8 mouse cellular contexts compared by ENCODE assay signal in the genomic region with DNA sequence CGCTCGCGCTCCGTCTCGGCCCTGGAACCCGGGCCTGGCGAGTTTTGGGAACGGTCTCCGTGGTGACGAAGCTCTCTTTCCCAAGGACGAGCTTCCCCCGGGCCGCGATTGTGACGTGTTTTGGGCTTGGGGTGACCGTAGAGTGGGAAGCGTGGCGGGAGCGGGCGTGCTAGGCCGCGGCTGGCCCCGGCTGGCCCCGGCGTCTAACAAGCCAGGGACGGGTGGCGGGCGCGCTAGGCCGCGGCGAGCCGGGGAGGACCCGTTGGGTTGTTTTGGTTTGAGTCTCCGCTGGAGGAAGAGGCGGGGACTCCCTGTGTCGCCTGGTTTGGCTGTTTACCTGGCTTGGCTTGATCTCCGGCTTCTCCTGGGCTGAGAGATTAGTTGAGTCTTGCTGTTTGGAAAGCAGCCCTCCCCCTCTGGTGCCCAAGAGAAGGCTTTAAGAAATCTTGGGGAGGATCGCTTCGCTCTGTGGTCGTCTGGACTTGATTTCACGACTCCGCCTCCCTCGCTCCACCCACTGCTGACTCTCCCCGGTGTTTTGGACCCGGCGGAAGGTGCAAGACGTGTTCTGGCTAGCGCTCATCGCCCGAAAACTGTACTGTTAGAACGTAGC. TPM values are rescaled to one million over a fixed set of nuclear protein-coding genes. Genes with fewer than 3 reads are reported as not detected.
DNase-seq lines count a peak whose midpoint lies in the region; ATAC-seq and TF ChIP-seq lines count a peak whose summit lies in the region.

No protein-coding gene starts in this region.

- in situ Hi-C loops in ES-E14 (cut with MboI; ENCODE audit: low sequenced_read_pairs in 2 of 2, unreplicated experiment in 2 of 2), result no loop called here

- TF ChIP-seq EP300 in lung, postnatal 0 days (IDR thresholded peaks at IDR 0.05), result no peak

- no peaks in the 10 kb centered on the region for H3K36me3 ChIP-seq in ES-E14 (ENCODE audit: control insufficient read depth, insufficient read depth, low read length, poor library complexity, severe bottlenecking)
- no peaks in the 10 kb centered on the region for H3K36me3 ChIP-seq in forebrain, embryonic 16.5 days (ENCODE audit: control insufficient read depth, insufficient read depth)
- H3K36me3 ChIP-seq in lung, postnatal 0 days (ENCODE audit: insufficient read depth, low read length), result no peaks in the 10 kb centered on the region

- H3K9me3 ChIP-seq in ES-E14 (ENCODE audit: control insufficient read depth, insufficient read depth, low read depth, low read length), result no peaks in the 10 kb centered on the region
- no peaks in the 10 kb centered on the region for H3K9me3 ChIP-seq in forebrain, embryonic 16.5 days (ENCODE audit: control insufficient read depth, low read length)
- H3K9me3 ChIP-seq in lung, postnatal 0 days (ENCODE audit: low read length), result no peaks in the 10 kb centered on the region

- H3K27me3 ChIP-seq in forebrain, embryonic 16.5 days (replicated peaks; ENCODE audit: control insufficient read depth, insufficient read depth, low read length), result no peaks in the 10 kb centered on the region
- no peaks in the 10 kb centered on the region for H3K27me3 ChIP-seq in lung, postnatal 0 days (replicated peaks; ENCODE audit: insufficient read depth, low read length)

- peak overlapping the region; percentile 81 for H3K4me2 ChIP-seq in forebrain, embryonic 16.5 days (ENCODE audit: low read length)
- H3K4me2 ChIP-seq in lung, postnatal 0 days (replicated peaks; ENCODE audit: low read depth, low read length), result peak overlapping the region; percentile 59

- H3K9ac ChIP-seq in ES-E14 (ENCODE audit: insufficient read depth, low read depth, low read length, poor library complexity, severe bottlenecking), result peak overlapping the region; percentile 90
- peak overlapping the region; percentile 89 for H3K9ac ChIP-seq in forebrain, embryonic 16.5 days (replicated peaks; ENCODE audit: low read depth, low read length)
- peak overlapping the region; percentile 99 for H3K9ac ChIP-seq in lung, postnatal 0 days (replicated peaks; ENCODE audit: low read depth)

- WGBS in forebrain, embryonic 16.5 days, result 0% methylated on average over 52 of the region's 52 CpGs
- 1% methylated on average over 48 of the region's 52 CpGs for WGBS in lung, postnatal 0 days

- ATAC-seq in forebrain, embryonic 16.5 days, result peak; percentile 74
- peak; percentile 70 to 72 for ATAC-seq in hematopoietic stem cell, adult 5-6 weeks (replicated peaks in 1 of 2; ENCODE audit: insufficient read depth in 1 of 2, low FRiP score in 2 of 2, low TSS enrichment in 1 of 2, low read depth in 1 of 2, poor library complexity in 2 of 2, severe bottlenecking in 2 of 2)
- peak; percentile 84 for ATAC-seq in lung, postnatal 0 days

- no peaks in the 10 kb centered on the region for H3K4me1 ChIP-seq in ES-E14 (ENCODE audit: control insufficient read depth in 2 of 2, insufficient read depth in 2 of 2, low read length in 2 of 2, poor library complexity in 1 of 2)
- peaks cover 3% of the 10 kb centered on the region for H3K4me1 ChIP-seq in forebrain, embryonic 16.5 days (replicated peaks; ENCODE audit: control insufficient read depth, insufficient read depth, low read length)
- no peaks in the 10 kb centered on the region for H3K4me1 ChIP-seq in lung, postnatal 0 days (ENCODE audit: insufficient read depth, low read depth, low read length)

- H3K4me3 ChIP-seq in ES-E14 (ENCODE audit: insufficient read depth in 1 of 2, low read depth in 1 of 2, low read length in 2 of 2, poor library complexity in 1 of 2, severe bottlenecking in 1 of 2), result peak overlapping the region; percentile 86 to 97
- H3K4me3 ChIP-seq in forebrain, embryonic 16.5 days (replicated peaks; ENCODE audit: low read length), result peak overlapping the region; percentile 99
- peak overlapping the region; percentile 100 for H3K4me3 ChIP-seq in lung, postnatal 0 days (ENCODE audit: low read depth, low read length)

- peak; percentile 74 for DNase-seq in ES-E14 (ENCODE audit: low read depth, low spot score)
- DNase-seq in c-Kit-positive CD71-positive TER-119-positive erythroid progenitor cells, embryonic 14.5 days (ENCODE audit: low spot score), result peak; percentile 80
- peak; percentile 39 to 55 for DNase-seq in layer of hippocampus, adult 8-10 months (ENCODE audit: low spot score in 2 of 2)
- peak; percentile 95 for DNase-seq in lung, postnatal 0 days (ENCODE audit: low spot score)
- DNase-seq in ovary, adult 18-20 months (ENCODE audit: low spot score), result peak; percentile 69
- DNase-seq in thymus, adult 18-20 months, result peak; percentile 68 to 78

- TF ChIP-seq CTCF in lung, postnatal 0 days (IDR thresholded peaks at IDR 0.05), result no peak

- H3K27ac ChIP-seq in ES-E14 (ENCODE audit: insufficient read depth, low read depth, low read length, poor library complexity, severe bottlenecking), result peak overlapping the region; percentile 74
- H3K27ac ChIP-seq in forebrain, embryonic 16.5 days (ENCODE audit: low read length), result peak overlapping the region; percentile 91
- H3K27ac ChIP-seq in lung, postnatal 0 days (ENCODE audit: low read length), result peak overlapping the region; percentile 100

TF ChIP-seq in ES-E14, 5 proteins besides CTCF, POLR2A, EP300 and RAD21:
- TF ChIP-seq ZNF384 (IDR thresholded peaks at IDR 0.05; ENCODE audit: low read depth, low read length), result no peak
- TF ChIP-seq ZC3H11A (IDR thresholded peaks at IDR 0.05; ENCODE audit: borderline replicate concordance, low read depth, low read length), result no peak

RNA-seq across cellular contexts. Expression of a gene that starts 0.5 kb away (rescaled TPM):
- 47.7 and 74.0 TPM in 2 replicates for total RNA-seq in ES-E14 (2012; rRNA removed)
- polyA plus RNA-seq in forebrain, embryonic 16.5 days (2015; fragmentation: Nextera tagmentation; extraction: Ambion mirVana), result 161 and 172 TPM in 2 replicates
- 355 and 373 TPM in 2 replicates for total RNA-seq in hematopoietic stem cell, adult 5-6 weeks (2017)
- 100 to 1,000 TPM; 122 to 161 (median 139) TPM for total RNA-seq in layer of hippocampus, adult 8-10 months (2022)
- 234 and 235 TPM in 2 replicates for polyA plus RNA-seq in lung, postnatal 0 days (2015; fragmentation: Nextera tagmentation; extraction: Ambion mirVana)

Comparison
In these comparisons a context has a peak if more than half of its experiments do, and no peak if none do; other contexts are left out.
1. Peak in every context shown above with its lines: DNase-seq, ATAC-seq, H3K4me3 ChIP-seq and H3K27ac ChIP-seq.